Mouse (Mus musculus) heart, postnatal 4 days (tissue): ENCODE data around the gene Tcaf2. TPM values are rescaled to one million over a fixed set of nuclear protein-coding genes. Genes with fewer than 3 reads are reported as not detected.

ENCODE experiments used
- total RNA-seq, 2 experiments: library from RNA; stranded (reverse); gene quantifications; 2 replicates each; pipeline ENCODE4 v1.2.3; 2021

Tcaf2 gene
- total RNA-seq, 2 experiments from 2014 or later: 4.2 to 5.3 TPM

Other genes with a start within 250 kb of the Tcaf2 start
- under 1 TPM in 1 of 2 experiments, not detected in 1; 0.41 TPM for gene Tas2r143, start 245.0 kb downstream of the Tcaf2 start, total RNA-seq
- gene Tas2r135, start 239.8 kb downstream of the Tcaf2 start, total RNA-seq: under 1 TPM; 0.24 to 0.25 TPM
- not detected for gene Tas2r126, start 210.7 kb downstream of the Tcaf2 start, total RNA-seq
- gene Olfr458, start 180.1 kb downstream of the Tcaf2 start, total RNA-seq: not detected
- not detected for gene Olfr457, start 168.9 kb downstream of the Tcaf2 start, total RNA-seq
- not detected for gene Olfr456, start 158.0 kb downstream of the Tcaf2 start, total RNA-seq
- not detected for gene Olfr455, start 97.7 kb downstream of the Tcaf2 start, total RNA-seq
- gene Tcaf3, start 47.6 kb downstream of the Tcaf2 start, total RNA-seq: not detected
- 10 to 100 TPM; 36.6 to 38.4 TPM for gene Tcaf1, start 64.8 kb upstream of the Tcaf2 start, total RNA-seq
- not detected for gene Olfr453, start 94.1 kb upstream of the Tcaf2 start, total RNA-seq
- not detected for gene Olfr38, start 111.2 kb upstream of the Tcaf2 start, total RNA-seq
- gene Olfr452, start 139.8 kb upstream of the Tcaf2 start, total RNA-seq: not detected
- not detected for gene Olfr450, start 166.7 kb upstream of the Tcaf2 start, total RNA-seq
- gene Olfr449, start 189.1 kb upstream of the Tcaf2 start, total RNA-seq: not detected
- not detected for gene Olfr448, start 245.2 kb upstream of the Tcaf2 start, total RNA-seq